Mouse (Mus musculus) lung, postnatal 36 days (tissue): ENCODE data around the gene Ufd1.

ENCODE experiments used
- DNase-seq: peaks from one replicate; pipeline ENCODE4 v3.0.0; 2022; ENCODE audit warnings: mixed read lengths

Ufd1 gene

DNA sequence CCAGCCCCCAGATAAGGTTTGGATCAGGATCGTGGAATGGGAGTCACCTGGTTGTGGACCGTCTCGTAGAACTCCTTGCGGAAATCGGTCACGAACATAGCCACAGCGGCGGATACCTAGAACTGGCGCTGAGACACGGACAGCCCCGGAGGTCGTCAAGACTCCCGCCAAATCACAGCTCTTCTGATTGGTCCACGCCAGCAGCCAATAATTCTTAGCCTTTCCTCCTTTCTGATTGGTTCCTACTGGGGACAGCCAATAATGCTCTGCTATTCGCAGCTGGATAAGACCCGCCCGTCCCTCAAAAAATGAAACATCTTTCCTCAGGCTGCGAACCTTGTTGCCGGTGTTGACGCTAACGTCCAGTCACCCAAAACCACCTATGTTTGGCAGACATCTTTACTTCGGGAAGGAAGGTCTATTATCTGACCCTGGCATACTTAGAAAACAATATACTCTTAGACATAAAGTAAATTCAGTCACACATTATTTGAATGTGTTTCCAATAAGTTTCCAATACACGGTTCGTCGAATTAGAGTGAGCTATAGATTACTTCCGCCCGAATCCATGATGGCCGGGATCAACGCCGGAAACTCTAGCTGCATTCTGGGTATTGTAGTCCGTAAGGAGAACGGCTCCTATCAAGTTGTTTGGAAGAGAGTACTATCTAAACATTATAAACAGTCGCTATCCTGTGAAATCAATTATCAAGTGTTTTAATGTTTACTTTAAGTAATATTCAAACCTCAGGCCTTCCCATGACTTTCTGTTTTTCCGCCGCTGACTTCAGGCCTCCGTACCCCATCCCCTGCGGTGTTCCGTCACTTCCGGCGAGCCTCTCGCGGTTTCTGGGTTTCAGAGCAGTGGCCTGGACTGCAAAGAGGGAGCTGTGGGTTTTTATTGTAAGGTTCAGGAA is at the start of gene Ufd1, which contains the start of gene Cdc45:
Ufd1 (plus strand) TSS at position 312 of the 917 bp plus-strand sequence.
Cdc45 (minus strand) TSS at position 520 of the 917 bp plus-strand sequence.
- peak; percentile 96 for DNase-seq

DNA sequence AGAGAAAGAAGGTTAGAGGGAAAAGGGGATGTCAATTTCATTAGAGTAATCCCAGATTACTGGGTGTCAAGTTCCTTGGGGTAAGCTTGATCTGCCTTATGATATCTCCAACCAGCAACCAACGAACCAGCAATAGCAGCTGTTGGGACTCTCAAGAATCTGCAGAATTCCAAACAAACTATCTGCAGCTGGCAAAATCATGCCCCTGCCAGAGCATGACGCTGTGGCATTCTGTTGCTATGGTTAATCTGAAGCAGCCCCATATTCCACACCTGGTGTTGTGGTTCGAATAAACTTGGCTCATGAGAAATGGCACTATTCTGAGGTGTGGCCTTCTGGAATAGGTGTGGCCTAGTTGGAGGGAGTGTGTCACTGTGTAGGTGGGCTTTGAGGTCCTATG is 48.6 kb upstream of the Ufd1 start:
- DNase-seq = no peak

DNA sequence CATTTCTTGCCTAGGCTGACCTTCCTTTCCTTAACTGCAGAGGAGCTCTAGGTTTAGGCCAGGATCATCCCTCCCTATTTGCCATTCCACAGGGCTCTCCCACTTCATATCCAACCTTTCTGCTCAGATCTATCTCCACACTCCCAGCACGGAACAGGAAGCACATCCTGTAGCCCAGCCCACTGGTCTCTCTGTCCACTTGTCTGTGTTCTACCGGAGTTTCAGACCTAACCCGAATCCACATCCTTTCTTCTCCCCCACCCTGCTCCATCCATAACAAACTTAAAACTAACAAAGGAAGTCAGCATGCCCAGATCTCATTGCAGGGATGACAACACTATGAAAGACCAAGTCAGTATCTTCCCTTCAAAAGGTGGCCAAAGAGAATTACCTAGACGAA is 45.2 kb upstream of the Ufd1 start:
- DNase-seq = peak; percentile 76

DNA sequence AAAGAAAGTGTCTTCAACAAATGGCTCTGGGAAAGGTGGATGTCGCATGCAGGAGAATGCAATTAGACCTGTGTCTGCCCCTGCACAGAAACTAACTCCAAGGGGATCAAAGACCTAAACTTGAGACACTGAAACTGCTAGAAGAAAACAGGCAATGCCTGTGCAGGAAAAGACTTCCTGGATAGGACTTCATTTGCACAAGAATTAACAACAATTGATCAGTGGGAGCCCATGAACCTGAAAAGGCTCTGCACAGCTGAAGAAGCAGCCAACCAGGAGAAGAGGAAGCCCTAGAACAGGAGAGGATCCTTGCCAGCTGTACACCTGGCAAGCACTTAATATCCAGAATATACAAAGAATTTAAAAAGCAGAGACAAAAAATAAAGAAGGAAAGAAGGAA is 42.1 kb upstream of the Ufd1 start:
- DNase-seq = no peak

DNA sequence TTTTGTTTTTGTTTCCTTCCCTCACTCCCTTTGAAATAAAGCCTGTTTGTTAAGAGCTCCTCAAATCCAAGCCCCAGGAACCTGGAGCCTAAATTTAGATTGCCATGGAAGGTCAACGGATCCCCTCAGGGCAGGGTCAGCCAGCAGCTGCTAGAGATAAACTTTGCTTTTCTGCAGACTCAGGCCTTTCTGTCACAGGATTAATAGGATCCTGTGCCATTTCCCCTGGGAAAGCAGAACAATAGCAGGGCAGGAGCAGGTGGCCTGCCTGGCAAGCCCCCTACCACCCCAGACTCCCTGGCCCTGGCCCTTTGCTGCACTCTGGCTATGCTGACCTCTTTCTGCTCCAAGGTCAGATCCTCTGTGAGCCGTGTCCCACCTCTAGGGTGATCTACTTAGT is 37.6 kb upstream of the Ufd1 start:
- DNase-seq = no peak

DNA sequence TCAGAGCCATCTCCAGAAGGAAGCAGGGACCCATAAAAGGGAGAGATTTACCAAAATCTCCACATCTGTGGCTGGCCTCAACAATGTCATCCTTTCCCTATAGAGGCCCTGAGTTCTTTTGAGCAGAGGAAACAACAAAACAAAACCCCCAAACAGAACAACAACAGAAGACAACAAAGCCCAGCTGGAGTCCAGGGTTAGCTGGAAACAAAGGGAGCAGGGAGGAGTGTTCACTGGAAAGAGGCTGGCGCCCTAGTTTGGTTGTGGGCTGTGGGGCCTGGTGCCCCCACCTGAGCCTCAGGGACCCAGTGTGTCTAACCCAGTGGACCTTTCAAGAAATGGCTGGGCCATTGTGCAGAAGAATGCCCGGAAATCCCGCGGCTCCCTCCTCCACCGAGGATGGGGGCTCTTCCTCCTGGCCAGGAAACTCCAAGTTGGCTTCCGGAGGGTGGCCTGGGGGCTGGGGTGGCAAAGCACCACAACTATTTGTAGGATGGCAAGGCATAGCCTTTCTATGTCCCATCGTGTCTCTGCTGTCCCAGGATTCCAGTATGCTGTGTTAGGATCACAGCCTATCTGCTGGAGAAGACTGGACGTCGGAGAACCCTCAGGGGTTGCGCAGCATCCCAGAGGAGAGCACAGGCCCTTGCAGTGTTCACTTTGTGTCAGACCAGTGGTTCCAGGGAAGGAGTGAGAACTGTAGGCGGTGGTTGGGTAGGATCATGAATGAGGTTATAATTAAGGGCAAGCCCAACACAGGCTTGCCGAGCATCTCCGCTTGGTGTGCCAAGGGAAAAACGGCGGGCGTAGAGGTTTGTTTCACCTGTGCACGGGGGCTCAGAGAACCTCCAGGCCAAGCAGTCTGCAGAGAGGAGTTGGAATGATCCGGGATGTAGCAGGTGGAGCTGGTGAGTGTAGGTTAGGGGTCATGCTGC is 35.7 kb upstream of the Ufd1 start:
- DNase-seq = peak; percentile 77

DNA sequence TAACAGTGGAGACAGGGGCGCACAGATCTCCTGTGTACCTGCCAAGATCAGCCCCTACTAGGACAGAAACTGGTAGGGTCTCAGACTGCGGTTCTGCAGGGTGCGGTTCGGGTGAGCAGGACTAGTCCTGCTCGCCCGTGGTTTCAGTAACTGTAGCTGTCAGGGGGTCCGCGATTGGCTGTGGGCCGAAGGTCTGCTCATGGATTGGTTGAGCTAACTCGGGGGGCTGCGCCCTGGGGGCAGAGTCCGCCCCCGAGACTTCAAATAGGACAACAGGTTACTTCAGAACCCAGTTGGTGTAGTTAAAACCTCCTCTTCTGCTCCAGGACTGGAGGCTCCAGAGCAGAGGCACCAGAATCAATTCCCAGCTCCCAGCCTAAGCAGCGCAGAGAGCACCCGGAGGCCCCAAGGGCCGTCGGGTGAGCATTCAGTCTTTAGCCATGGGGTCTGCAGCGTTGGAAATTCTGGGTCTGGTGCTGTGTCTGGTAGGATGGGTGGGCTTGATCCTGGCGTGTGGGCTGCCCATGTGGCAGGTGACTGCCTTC is 35.0 kb upstream of the Ufd1 start, which contains the start of gene Cldn5:
Cldn5 (plus strand) TSS at position 292 of the 545 bp plus-strand sequence.
- peak; percentile 93 for DNase-seq

DNA sequence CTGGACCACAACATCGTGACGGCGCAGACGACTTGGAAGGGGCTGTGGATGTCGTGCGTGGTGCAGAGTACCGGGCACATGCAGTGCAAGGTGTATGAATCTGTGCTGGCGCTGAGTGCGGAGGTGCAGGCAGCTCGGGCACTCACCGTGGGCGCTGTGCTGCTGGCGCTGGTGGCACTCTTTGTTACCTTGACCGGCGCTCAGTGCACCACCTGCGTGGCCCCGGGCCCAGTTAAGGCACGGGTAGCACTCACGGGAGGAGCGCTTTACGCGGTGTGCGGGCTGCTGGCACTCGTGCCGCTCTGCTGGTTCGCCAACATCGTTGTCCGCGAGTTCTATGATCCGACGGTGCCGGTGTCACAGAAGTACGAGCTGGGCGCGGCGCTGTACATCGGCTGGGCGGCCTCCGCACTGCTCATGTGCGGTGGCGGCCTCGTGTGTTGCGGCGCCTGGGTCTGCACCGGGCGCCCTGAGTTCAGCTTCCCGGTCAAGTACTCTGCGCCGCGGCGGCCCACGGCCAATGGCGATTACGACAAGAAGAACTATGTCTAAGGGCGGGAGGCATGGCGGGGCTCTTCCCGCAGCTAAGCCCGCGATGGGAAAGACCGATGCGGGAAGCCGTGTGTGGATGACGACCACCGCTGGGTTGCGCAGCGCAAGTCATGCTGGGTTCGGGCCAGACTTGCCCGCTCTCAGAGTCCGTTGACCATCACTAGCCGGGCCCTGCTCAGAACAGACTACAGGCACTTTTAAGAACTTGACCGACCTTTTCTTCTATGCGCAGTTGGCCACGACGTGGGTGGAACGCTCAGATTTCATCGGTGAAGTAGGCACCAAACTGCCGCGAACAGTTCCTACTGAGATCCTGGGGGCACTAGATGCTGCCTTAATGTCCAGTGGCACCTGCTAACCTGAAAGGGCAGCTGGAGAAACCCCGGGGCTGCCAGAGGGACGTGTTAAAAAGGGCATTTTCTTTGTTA is 34.2 kb upstream of the Ufd1 start:
- DNase-seq = no peak

DNA sequence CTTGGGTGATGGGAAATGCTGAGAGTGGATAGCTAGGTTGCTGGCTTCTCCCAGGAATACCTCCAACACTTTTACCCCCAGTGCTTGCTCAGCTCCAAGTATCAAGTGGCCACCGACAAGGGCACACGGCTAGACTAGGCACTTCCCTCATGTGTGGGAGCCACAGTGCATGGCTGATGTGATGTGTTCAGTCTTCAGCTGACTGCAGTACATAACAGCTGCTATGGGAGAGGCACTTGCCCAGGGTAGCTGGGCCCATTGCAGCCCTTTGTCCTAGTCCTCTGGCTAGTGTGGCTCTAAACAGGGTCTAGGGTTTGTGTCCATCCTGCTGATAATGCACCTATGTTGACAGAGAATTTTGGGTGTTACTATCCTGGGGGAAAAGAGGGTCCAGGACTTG is 33.1 kb upstream of the Ufd1 start:
- no peak for DNase-seq

DNA sequence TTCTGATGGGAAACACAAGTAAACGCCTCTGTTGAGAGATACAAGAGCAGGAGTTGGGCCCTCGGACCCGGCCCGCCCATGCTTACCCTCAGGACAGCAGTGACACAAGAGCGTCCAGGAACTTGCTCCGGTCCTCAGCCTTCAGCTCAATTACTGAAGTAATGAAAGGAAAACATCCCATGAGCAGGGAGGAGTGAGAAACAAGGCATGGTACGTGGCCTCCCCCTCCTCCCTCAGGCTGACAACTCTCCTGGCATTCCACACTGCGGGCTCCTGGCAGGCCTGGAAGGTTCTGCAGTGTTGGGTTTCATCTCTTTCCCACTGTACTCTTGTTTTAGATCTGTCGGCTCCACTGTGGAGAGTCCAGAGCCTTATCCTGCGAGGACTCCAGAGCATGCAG is 29.8 kb upstream of the Ufd1 start:
- DNase-seq = no peak

DNA sequence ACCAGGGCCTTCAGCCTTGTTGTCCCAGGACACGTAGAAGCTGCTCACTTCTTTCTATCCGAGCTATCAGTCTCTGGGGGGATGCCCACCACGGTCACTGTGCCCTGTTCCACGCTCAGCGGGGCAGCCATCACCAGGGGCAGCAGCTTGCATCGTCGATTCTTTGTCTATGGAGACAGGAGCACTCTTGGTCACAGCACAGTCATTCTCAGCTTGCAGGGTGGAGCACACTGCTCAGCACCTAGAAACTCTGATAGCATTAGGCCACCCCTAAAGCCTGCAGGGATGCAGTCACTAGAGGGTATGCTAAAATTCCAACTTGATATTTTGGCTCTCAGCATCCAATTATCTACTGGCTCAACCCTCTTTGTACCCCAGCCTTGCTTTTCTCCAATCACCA is 26.6 kb upstream of the Ufd1 start:
- DNase-seq = no peak

DNA sequence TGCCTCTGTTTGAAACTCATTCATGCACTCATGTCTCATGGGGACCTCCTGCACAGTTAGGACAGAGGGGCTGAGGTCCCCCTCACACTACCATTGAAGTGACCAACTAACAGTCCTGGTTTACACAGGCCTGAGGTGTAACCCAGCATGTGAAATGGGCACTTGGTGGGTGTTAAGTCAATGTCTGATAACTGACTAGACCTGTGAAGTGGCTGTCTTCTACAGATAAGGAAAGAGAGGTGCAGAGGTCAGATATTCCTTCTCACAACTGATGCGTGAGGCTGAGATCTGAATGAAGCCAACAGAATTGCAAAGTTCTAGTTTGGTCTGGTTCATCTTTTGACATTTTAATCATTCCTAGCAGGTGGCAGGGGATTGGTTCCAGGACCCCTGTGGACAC is 26.1 kb upstream of the Ufd1 start:
- no peak for DNase-seq

DNA sequence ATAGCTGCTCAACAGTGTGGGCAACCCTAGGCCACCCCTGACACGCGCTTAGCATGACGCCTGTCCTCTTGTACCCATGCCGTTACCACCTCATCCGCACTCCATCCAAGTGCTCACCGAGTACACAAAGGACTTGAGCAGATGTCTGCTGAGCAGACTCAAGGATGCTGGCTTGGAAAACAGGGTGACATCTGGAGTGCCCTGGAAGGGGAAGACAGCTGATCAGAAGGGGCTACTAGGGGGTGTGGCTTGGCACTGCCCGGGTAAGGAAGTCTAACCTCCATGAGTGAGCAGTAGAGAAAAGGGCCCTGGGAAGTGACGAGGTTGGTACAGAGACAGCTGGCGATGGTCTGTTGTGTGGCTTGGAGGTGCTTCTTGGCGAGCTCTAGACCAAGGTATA is 24.9 kb upstream of the Ufd1 start:
- DNase-seq = no peak

DNA sequence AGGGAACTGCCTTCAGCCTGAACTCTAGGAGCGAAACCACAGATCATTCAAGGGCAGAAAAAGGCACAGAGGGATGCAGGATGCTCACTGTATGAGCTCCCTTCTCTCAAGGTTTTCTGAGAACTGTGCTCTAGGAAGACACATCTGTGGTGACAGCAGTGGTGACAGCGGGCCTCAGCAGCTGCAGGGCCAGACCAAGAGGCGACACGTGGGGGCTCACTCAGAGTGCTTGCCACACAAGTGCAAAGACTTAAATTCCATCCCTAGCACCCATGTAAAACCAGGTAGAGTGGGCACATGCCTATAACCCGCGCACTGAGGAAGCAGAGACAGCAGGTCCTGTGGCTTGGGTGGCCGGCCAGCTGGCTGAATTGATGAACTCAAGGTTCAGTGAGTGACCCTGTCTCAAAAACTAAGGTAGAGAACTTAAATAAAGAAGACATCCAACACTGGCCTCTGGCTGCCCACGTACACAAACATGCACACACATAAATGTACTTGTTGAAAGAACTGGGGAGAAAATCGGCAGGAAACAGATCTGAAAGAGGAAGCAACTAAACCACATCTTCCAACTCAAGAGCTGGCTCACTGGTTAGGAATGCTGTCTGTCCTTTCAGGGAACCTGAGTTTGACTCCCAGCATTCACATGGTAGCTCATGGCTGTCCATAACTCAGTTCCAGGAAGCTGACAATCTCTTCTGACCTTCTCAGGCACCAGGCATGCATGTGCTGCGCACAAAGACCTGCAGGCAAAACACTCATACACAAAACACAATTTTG is 22.8 kb upstream of the Ufd1 start:
- DNase-seq = no peak

DNA sequence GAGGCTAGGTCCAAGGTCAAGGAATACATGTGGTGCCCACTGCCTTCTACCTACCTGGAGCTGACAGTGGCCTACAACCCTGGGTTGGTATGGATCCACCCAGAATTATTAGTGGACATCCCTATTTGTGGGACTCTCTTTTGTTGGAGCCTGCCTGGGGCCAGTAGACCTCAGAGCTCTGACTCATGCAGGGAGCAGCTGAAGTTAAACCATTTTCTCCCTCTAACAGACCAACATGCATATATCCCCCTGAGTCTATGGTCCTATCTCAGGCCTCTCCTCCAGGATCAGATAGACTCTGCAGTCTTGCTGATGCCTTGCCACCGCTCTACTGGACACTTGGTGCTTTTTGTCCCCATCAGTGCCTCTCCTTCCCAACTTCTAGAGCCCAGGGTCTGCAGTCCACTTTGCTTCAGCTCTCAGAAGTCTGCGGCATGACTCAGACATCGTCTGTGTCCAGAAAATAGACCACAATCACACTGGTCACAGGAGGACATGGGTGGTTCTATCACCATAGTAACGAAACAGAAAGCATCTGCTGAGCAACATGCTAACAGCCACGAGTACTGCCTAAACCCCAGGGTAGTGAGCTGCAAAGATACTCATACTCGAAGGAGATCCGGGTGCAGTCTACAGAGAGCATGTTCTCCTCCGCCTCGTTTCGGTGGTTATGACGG is 16.2 kb upstream of the Ufd1 start:
- DNase-seq = no peak

DNA sequence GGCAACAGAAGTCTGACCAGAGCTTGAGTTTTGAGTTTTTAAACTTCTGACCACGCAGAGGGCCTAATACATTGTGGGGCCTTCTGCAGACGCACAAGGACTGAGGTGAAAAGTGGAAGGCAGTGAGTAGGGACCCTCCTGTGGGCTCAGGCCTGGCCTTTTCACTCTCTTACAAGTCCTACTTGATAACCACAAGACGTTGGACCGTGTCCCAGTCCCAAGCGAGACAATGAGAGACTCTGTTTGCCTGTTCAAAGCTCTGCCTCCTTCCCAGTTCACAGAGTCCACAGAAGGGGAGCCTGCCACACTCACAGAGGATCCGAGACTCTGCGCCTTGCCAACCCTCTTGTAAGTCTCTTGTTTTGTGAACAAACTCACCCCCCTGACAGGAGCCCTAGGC is 14.9 kb upstream of the Ufd1 start:
- DNase-seq = no peak

DNA sequence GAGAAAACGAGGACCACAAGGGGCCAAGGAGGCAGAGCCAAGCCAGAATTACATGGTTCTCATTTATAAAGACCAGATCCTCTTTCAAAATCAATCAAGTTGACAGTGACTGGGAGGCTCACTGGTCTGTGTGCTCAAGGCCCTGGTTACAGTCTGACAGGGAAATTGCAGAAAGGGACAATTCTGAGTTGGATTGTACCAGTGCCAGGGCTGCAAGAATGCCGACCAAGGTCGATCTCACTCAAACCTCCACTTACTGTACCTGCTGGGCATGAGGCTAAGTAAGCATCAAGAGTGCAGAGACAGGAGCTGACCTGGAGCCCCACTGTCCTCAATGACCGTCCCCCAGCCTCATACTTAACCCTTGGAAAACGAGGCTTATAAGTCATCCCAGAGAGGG is 13.4 kb upstream of the Ufd1 start:
- no peak for DNase-seq

DNA sequence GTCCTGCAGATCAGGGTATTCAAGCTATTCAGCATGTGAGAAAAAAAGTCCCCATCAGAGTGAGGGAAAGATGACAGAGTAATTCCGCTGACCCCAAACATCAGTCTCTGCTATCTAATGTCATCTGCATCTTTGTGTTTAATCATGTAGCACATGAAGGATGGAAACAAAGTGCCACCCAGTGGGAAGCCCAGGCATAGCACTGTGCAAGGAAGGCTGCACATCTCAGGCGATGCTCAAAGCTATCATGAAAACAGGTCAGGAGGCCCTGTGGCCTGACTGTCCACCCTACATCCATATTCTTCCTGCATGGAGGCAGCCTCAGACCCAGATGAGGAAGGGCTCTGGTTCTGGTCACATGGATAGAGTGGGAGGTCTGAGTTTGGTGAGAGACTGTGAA is 12.7 kb upstream of the Ufd1 start:
- DNase-seq = peak; percentile 80

DNA sequence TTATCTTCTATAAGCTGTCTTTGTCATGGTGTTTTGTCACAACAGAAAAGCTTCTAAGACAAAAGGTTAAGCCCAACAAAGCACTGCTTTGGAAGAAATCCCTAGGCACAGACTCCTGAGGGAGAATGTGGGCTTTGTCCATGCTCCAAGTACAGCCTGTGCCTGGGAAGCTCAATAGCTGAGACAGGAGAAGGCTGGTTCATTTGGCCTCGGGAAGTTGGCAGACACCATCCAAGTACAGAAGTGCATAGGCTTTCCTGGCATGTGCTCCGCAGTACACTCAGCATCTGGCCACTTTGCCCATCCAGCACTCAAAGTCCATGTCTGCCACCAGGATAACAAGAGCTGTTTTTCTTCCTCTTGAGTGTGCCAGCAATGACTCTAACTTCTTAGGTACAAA is 5.8 kb upstream of the Ufd1 start:
- no peak for DNase-seq

DNA sequence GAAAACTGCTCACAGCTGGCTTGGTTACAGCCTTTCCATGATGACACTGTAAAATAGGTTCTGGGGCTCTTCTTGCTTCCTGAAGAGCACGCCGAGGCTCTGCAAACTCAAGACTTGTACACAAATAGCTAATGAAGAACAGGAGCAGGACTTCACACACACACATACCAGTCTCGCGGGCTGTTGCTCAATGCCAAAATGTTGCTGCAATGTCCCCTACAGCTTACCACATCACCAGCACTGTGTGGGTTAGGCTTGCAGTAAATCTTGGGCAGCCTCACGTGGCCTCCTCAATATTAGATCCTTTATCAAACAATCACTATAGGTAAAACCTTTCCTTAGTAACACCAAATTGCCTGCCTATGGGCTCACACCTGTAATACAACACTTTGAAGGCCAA is 2.6 kb upstream of the Ufd1 start:
- DNase-seq = peak; percentile 38

DNA sequence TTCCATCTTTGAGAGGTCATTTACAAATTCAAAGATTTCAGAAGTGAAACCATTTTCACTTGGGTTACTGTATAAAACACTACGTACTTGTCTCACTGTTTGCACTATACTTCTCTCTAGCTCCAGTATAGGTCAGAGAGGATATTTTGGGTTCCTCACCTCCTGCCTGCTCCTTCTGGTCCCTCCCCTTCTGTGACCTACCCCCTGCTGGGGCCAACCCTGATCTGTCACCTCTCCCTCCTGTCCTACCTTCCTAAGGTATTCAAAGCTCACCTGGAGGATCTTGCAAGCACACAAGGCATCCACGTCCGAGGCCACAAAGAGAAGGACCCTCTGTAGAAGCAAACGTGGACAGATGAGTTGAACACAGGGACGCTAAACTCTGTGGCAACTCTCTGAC is 547 bp upstream of the Ufd1 start:
- DNase-seq = no peak
